Mouse (Mus musculus): ENCODE measurements at regions not wholly inside any gene's neighbourhood (a gene's known extent, or its start where the extent isn't known, plus 50 kb on each side); places are given as distances from the start of the nearest gene placed in this dataset.

GRCm38 (mm10) chr13:75501530-75501929 lies 205.0 kb upstream of the Ell2 start:
- no peak for DNase-seq

GRCm38 (mm10) chr13:75503394-75503793 lies 203.2 kb upstream of the Ell2 start:
- DNase-seq: no peak

GRCm38 (mm10) chr13:75514315-75515020 lies 192.1 kb upstream of the Ell2 start:
- peak; percentile 35 for DNase-seq

- no peak for DNase-seq
Measured at GRCm38 (mm10) chr13:75523293-75524278, 183.0 kb upstream of the Ell2 start.

GRCm38 (mm10) chr13:75524481-75524880 lies 182.1 kb upstream of the Ell2 start:
- no peak for DNase-seq

DNA sequence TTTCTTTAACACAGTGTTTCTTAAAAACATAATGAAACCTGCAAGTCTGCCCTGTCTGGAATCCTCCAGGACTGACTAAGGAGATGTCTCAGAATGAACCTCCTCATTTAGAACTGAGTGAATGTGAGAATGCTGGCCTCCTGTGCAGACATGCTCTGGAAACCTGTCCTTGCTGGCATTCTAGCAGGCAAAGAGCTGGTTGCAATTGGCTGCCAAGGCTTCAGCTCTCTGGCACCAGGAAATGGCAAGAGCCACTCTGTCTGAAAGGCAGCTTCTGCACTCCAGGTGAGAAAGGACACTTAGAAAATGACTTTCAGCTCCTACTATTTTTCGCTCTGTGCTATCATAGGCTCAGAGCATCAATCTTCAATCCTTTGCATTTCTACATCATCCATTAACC lies 175.0 kb upstream of the Ell2 start:
- no peak for DNase-seq

DNA sequence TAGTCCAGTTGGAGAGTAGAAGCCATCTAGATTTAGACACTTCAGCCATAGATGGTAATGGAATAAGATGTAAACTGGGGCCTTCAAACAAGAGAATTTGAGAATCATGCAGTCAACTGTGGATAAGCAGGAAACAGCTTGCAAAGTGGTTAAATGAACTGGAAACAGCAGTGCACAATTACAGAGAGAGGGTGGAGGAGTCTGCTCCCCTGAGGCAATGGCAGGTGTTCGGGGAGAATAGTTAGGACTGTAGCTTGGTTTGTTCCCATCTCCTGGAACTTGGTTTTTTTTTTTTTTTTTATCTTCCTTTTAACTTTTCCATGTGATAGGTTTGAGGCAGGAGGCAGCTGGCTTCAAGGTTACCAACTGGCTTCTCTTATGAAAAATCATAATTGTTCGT lies 165.1 kb upstream of the Ell2 start:
- no peak for DNase-seq

DNA sequence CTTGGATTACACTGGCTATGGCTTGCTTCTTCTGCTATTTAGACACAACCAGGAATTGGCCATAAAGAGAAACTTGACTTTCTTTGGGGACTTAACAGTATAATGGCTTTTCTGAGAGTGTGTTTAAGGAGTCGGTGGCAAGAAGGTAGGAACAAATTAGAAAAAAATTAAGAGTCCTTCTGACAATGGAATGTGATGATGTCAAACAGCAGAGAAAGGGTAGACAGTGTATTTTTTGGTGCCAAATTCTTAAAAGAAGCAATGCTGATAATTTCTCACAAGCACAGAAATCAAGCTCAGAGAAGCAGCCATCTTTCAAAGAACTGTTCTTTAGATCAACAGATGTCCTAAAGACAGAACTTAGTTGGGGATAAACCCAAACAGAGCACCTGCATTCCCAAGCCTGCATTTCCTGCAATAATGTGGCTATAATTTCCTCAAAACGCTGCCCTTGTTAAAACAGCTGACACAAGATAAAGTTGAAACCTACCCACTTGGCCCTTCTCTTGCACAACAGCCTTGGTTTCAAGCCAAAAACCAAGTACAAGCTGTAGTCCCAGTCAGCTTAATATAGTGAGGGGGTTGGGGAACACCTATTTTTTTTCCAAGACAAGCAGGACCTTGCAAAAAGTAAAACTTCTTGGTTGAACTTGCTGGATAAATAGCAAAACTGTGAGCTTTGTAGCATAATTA lies 164.2 kb upstream of the Ell2 start:
- peak; percentile 75 for DNase-seq

DNA sequence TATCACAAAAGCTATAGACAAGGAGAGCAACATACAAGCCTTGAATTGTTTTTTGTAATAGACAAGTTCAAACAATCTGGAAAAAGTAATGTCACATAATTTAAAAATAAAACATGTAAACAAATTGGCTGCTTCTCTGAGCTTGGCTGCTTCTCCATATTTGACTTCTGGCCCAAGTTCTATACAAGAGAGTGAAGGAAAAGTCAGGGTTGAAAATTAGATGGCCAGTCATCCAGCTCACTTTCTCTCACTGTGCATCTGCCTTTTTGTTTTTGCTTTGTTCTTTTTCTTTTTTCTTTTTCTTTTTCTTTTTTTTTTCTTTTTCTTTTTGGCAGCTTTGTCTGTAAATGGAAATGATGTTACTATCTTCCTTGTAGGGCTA lies 163.6 kb upstream of the Ell2 start:
- DNase-seq: no peak

DNA sequence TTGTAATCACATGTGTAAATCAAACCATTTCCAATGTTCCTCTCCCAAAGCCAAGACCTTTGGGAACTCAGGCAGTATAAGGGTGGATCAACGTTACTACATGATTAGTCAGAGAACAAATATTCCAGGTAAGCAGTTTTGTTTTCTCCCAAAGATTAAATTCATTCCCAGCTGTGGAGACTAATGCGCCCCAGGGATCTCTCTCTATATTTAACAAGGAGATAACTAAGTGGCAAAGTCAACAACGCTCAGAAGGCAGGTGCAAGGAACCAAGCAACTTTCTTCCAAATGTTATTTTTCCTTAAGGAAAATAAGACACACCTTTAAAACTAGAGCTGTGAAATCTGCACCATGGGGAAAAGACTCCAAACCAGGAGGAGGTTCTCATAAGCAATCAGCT lies 163.0 kb upstream of the Ell2 start:
- DNase-seq: no peak

- no peak for DNase-seq
Measured at GRCm38 (mm10) chr13:75544728-75545127, 161.8 kb upstream of the Ell2 start.

GRCm38 (mm10) chr13:75547791-75548190 lies 158.8 kb upstream of the Ell2 start:
- no peak for DNase-seq

DNA sequence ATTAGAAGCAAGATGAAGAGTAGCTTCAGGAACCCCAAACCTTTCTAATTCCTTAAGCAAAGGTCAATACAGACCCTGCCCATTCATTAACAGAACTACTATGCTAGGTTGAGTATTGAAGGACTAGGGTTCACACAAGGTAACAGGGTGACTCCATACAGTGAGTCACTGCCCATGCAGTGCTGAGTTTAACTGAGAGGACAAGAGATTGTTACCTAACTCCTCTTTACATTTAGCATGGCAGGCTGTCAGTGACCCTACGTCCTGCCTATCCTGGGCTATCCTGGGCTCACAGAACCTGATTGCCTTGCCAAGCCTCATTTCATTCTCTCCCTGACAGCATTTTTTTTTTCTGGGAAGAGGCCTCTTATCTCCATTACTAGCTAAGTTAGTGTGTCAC lies 127.6 kb upstream of the Ell2 start:
- DNase-seq: no peak

- DNase-seq: no peak
Measured at GRCm38 (mm10) chr13:75590836-75591235, 115.7 kb upstream of the Ell2 start.

DNA sequence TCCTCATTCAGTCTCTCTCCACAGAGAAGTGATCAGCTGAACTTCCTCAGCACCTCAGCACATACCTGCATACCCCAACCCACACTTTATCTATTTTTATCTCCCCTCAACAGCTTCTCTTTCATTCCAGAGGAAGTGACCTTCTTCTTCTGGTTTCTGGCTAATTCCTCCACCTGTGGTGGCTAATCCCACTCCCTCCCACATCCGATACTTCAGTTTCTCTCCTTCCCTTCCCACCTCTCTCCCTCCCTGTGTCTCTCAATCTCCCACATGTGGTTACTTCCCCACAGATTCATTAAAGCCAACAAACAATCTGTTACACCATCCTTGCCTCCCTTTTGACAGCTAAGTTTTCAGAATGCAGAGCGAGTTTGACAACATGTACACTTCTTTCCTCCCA lies 109.7 kb upstream of the Ell2 start:
- no peak for DNase-seq

DNA sequence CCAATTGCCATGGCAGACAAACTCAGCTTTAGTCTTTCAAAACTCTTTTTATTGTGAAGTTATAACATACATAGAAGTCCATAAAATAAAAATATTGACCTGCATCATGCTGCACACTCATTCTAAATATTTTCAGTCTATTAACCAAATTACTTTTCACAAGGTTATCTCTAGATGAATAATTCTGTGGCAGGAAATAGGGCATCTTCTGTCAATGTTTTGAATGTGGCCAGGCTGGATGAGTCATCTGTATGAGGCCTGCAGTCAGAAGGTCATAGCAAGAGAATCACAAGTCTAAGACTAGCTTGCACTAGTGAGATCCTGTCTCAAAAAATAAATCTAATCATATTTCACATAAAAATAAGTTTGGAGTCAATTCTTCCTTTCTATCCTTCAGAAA lies 108.4 kb upstream of the Ell2 start:
- DNase-seq: no peak

DNA sequence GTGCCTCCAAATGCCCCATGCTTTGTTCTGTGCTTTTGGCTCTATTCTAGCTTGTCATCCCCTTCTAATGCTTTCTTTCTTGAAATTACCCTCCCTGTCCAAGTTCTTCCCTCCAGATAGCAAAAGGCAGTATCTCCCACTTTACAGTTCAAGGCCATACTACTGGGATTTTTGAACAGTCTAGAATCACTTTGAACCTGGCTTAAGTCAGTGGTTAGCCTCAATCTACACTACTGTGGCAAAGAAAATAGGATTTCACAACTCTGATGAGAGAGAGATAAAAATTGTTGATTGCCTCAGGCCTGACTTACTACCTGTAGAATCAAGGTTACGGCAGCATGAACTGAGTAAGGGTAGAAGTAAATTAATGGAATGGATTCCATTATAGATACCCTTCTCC lies 107.9 kb upstream of the Ell2 start:
- no peak for DNase-seq

DNA sequence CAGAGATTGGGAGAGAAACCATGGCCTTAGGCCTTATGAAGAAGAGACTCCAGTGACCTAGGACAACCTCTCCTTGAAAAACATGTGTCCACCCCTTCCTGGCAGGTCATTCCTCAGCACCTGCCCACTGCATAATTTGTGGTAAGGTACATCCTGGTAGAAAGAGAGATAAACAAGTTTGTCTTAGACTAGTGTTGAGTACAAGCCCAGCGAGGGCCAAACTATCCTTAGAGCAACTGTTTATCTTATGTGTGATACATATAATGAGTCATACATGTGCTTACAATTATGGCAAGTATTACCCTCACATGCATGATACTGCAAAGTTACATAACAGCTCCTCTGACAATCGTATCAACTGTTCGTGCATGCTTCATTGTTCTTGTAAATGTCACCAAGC lies 83.3 kb upstream of the Ell2 start:
- DNase-seq: no peak

GRCm38 (mm10) chr13:75627405-75627804 lies 79.2 kb upstream of the Ell2 start:
- DNase-seq: no peak

- no peak for DNase-seq
Measured at GRCm38 (mm10) chr13:75631048-75631447, 75.5 kb upstream of the Ell2 start.

- no peak for DNase-seq
Measured at GRCm38 (mm10) chr13:75647513-75647912, 59.0 kb upstream of the Ell2 start.

- no peak for DNase-seq
Measured at GRCm38 (mm10) chr13:75651941-75652340, 54.6 kb upstream of the Ell2 start.

DNA sequence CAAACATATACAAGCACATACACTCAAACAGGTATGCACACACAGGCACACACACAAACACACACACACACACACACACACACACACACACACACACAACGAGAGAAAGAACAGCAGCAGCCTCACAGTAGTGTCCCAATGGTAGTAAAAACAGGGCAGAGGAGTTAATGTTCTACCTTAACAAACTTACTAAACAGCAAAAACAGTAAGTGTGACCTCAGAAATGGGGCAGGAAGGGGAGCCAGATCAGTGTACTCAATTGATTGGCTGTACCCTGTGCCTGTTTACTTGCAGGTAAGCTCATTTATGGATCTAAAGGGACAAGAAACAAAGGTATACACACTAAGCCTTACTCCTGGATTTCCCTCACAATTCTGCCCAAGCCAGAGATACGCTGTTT lies 53.6 kb upstream of the Ell2 start:
- DNase-seq: no peak

All from lung, postnatal 14 days (tissue).